Mouse (Mus musculus): ENCODE measurements around the gene Tshz2.
A peak's percentile ranks its signal among the peaks of the same experiment; 100 is the strongest.

Tshz2 gene

GRCm38 (mm10) chr2:169951041-169951440 lies 318.2 kb downstream of the Tshz2 start:
- peak; percentile 29 to 30 for DNase-seq

- DNase-seq, result no peak
Observed at GRCm38 (mm10) chr2:169952981-169953380, 320.2 kb downstream of the Tshz2 start.

GRCm38 (mm10) chr2:169958736-169959573 lies 326.1 kb downstream of the Tshz2 start:
- DNase-seq, result no peak

GRCm38 (mm10) chr2:169961463-169962230 lies 328.8 kb downstream of the Tshz2 start:
- no peak for DNase-seq

GRCm38 (mm10) chr2:169962231-169962600 lies 329.4 kb downstream of the Tshz2 start:
- peak in 1 of 2 experiments; percentile 11 for DNase-seq

GRCm38 (mm10) chr2:169962776-169963175 lies 330.0 kb downstream of the Tshz2 start:
- DNase-seq, result peak in 1 of 2 experiments; percentile 30

GRCm38 (mm10) chr2:169970481-169970880 lies 337.7 kb downstream of the Tshz2 start:
- no peak for DNase-seq

- no peak for DNase-seq
Observed at GRCm38 (mm10) chr2:169982925-169983324, 350.1 kb downstream of the Tshz2 start.

- no peak for DNase-seq
Observed at GRCm38 (mm10) chr2:169987186-169987585, 354.4 kb downstream of the Tshz2 start.

- no peak for DNase-seq
Observed at GRCm38 (mm10) chr2:169989186-169989585, 356.4 kb downstream of the Tshz2 start.

- DNase-seq, result no peak
Observed at GRCm38 (mm10) chr2:169990991-169991390, 358.2 kb downstream of the Tshz2 start.

GRCm38 (mm10) chr2:169995987-169996386 lies 363.2 kb downstream of the Tshz2 start:
- DNase-seq, result peak; percentile 40 to 42

GRCm38 (mm10) chr2:169996501-169997237 lies 363.9 kb downstream of the Tshz2 start:
- DNase-seq, result peak; percentile 37 to 66

GRCm38 (mm10) chr2:169997276-169998049 lies 364.6 kb downstream of the Tshz2 start:
- DNase-seq, result no peak

GRCm38 (mm10) chr2:169998878-169999337 lies 366.1 kb downstream of the Tshz2 start:
- no peak for DNase-seq

GRCm38 (mm10) chr2:170002594-170003504 lies 370.0 kb downstream of the Tshz2 start:
- peak; percentile 35 to 40 for DNase-seq

GRCm38 (mm10) chr2:170003666-170004065 lies 370.9 kb downstream of the Tshz2 start:
- DNase-seq, result no peak

GRCm38 (mm10) chr2:170006829-170007228 lies 374.0 kb downstream of the Tshz2 start:
- no peak for DNase-seq

GRCm38 (mm10) chr2:170007426-170007958 lies 374.7 kb downstream of the Tshz2 start:
- DNase-seq, result peak; percentile 6 to 25

- no peak for DNase-seq
Observed at GRCm38 (mm10) chr2:170009729-170010128, 376.9 kb downstream of the Tshz2 start.

GRCm38 (mm10) chr2:170011858-170012257 lies 379.0 kb downstream of the Tshz2 start:
- no peak for DNase-seq
